Mouse (Mus musculus) E14TG2a.4 (cell line): ENCODE data around the gene Sis.

Experiments
- H3K27me3 ChIP-seq: 2 replicates; pipeline ENCODE4 v1.6.1; 2014; ENCODE audit warnings: low read length, control low read depth; ENCODE audit not compliant: insufficient read depth
- H3K36me3 ChIP-seq: 2 replicates; pipeline ENCODE4 v1.6.1; 2014; ENCODE audit warnings: low read length, control low read depth; ENCODE audit not compliant: insufficient read depth
- H3K4me1 ChIP-seq: replicated peaks from 2 replicates; pipeline ENCODE4 v1.6.1; 2014; ENCODE audit warnings: low read depth, low read length, control low read depth
- H3K4me3 ChIP-seq: replicated peaks from 2 replicates; pipeline ENCODE4 v1.5.1; 2014; ENCODE audit warnings: mild to moderate bottlenecking, low read length
- H3K9me3 ChIP-seq: 2 replicates; pipeline ENCODE4 v1.6.1; 2014; ENCODE audit warnings: low read length, control low read depth
- CTCF ChIP-seq: conservative IDR thresholded peaks from 2 replicates; pipeline ENCODE4 v1.5.1; 2014; ENCODE audit warnings: low read length
- NANOG ChIP-seq: IDR thresholded peaks from 2 replicates; pipeline ENCODE4 v1.6.1; 2014; ENCODE audit warnings: borderline replicate concordance, low read length, mixed read lengths
- POU5F1 ChIP-seq: IDR thresholded peaks from 2 replicates; pipeline ENCODE4 v1.6.1; 2014; ENCODE audit warnings: low read length, borderline replicate concordance

Gene Sis

DNA sequence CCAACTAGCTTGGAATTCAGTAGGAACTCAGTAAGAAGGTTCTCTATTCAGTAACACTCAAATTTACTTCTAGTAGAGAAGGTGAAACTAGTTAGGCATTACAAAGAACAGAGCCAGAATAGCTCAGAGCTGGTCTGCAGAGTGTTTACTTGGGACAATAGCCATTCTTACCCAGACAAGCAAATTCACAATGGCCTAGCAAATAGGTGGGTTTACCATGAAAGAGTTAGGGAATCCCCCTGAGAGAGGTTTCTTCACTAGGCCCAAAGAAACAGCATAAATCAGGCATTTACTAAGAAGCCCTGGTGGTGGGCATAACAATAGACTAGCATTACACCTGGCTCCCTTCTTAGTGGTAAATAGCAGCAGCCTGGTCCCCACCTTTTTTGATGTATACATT is 99.5 kb downstream of the Sis start:
- TF ChIP-seq NANOG (peak; percentile 68; the same call in 1 of the 2 replicates), CTCF (no peak), POU5F1 (peak; percentile 36; the same call in 1 of the 2 replicates)
- no peaks in the 10 kb centered on the region for H3K27me3 ChIP-seq
- peaks cover 23% of the 10 kb centered on the region for H3K4me1 ChIP-seq
- peaks cover 34% of the 10 kb centered on the region for H3K9me3 ChIP-seq
- H3K4me3 ChIP-seq: no peak overlapping the region
- H3K36me3 ChIP-seq: peaks cover 28% of the 10 kb centered on the region

GRCm38 (mm10) chr3:72858738-72859137 is 108.9 kb downstream of the Sis start:
- H3K27me3 ChIP-seq: 0 out of 2 replicates have a peak, but pooled peaks cover 3% of the 10 kb centered on the region
- no peak overlapping the region for H3K4me3 ChIP-seq
- peaks cover 24% of the 10 kb centered on the region for H3K4me1 ChIP-seq
- no peaks in the 10 kb centered on the region for H3K9me3 ChIP-seq
- no peak for TF ChIP-seq CTCF
- TF ChIP-seq POU5F1: peak; percentile 81; the same call in 1 of the 2 replicates
- TF ChIP-seq NANOG: peak; percentile 100
- peaks cover 5% of the 10 kb centered on the region; the same call in 1 of the 2 replicates for H3K36me3 ChIP-seq

GRCm38 (mm10) chr3:72855405-72855804 is 112.3 kb downstream of the Sis start:
- no peaks in the 10 kb centered on the region; the same call in 1 of the 2 replicates for H3K36me3 ChIP-seq
- H3K4me1 ChIP-seq: peaks cover 24% of the 10 kb centered on the region
- TF ChIP-seq POU5F1 (no peak), NANOG (no peak), CTCF (no peak)
- H3K27me3 ChIP-seq: 0 out of 2 replicates have a peak, but pooled peaks cover 3% of the 10 kb centered on the region
- no peaks in the 10 kb centered on the region for H3K9me3 ChIP-seq
- H3K4me3 ChIP-seq: no peak overlapping the region

DNA sequence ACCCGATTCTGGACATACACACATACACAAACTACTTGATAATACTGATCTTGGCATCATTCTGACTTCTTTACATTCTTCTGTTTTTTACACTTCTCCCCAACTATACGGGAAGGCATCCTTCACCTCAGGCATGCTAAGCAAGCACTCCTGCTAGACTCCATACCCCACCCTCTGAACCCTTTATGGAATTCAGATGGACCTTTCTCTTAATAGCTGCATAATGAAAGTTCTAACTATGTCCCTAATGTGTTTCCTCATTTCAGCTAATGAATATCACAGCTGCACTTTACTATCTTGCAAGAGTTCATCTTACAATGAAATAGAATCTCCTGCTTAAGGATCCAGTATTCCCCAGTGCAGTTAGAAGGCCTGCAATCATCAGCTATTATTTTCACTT is 127.0 kb downstream of the Sis start:
- Histone ChIP-seq H3K9me3 (no peaks in the 10 kb centered on the region), H3K27me3 (no peaks in the 10 kb centered on the region), H3K4me3 (no peak overlapping the region), H3K4me1 (no peaks in the 10 kb centered on the region), H3K36me3 (no peaks in the 10 kb centered on the region)
- TF ChIP-seq CTCF (no peak), NANOG (no peak), POU5F1 (no peak)
